Mouse (Mus musculus) frontal cortex, postnatal 10 days (tissue): ENCODE measurements around the gene Dgkd.

Source experiments
- DNase-seq, 2 experiments: peaks; one replicate each; pipeline ENCODE4 v3.0.0; 2022; ENCODE audit warnings: low spot score in 2 of 2, mixed read lengths in 1 of 2

Gene Dgkd

GRCm38 (mm10) chr1:87935095-87935494, 82.0 kb downstream of the Dgkd start:
- no peak for DNase-seq

GRCm38 (mm10) chr1:87935546-87935945, 82.5 kb downstream of the Dgkd start:
- DNase-seq, result no peak

- no peak for DNase-seq
Observed at GRCm38 (mm10) chr1:87936075-87936474, 83.0 kb downstream of the Dgkd start.

GRCm38 (mm10) chr1:87936516-87936915, 83.4 kb downstream of the Dgkd start:
- no peak for DNase-seq

- no peak for DNase-seq
Observed at GRCm38 (mm10) chr1:87941765-87942164, 88.7 kb downstream of the Dgkd start.

- DNase-seq, result no peak
Observed at GRCm38 (mm10) chr1:87947681-87948091, 94.6 kb downstream of the Dgkd start.

GRCm38 (mm10) chr1:87951641-87952040, 98.6 kb downstream of the Dgkd start:
- DNase-seq, result no peak

- no peak for DNase-seq
Observed at GRCm38 (mm10) chr1:87953073-87953472, 100.0 kb downstream of the Dgkd start.

GRCm38 (mm10) chr1:87958931-87959330, 105.8 kb downstream of the Dgkd start:
- no peak for DNase-seq

GRCm38 (mm10) chr1:87959532-87959931, 106.4 kb downstream of the Dgkd start:
- DNase-seq, result no peak

GRCm38 (mm10) chr1:87959998-87960431, 106.9 kb downstream of the Dgkd start:
- no peak for DNase-seq

GRCm38 (mm10) chr1:87960752-87961151, 107.7 kb downstream of the Dgkd start:
- DNase-seq, result no peak

GRCm38 (mm10) chr1:87961459-87962167, 108.5 kb downstream of the Dgkd start:
- no peak for DNase-seq

GRCm38 (mm10) chr1:87970381-87970780, 117.3 kb downstream of the Dgkd start:
- DNase-seq, result no peak

GRCm38 (mm10) chr1:87982291-87982690, 129.2 kb downstream of the Dgkd start:
- no peak for DNase-seq

- no peak for DNase-seq
Observed at GRCm38 (mm10) chr1:87992716-87993115, 139.6 kb downstream of the Dgkd start.
